Mouse (Mus musculus): ENCODE measurements at regions not wholly inside any gene's neighbourhood (a gene's known extent, or its start where the extent isn't known, plus 50 kb on each side); places are given as distances from the start of the nearest gene placed in this dataset.
"Not testable (repeated sequence)": the region's sequence is repeated elsewhere in the genome, so short reads cannot be mapped to it uniquely, and the experiment has no call there.

DNA sequence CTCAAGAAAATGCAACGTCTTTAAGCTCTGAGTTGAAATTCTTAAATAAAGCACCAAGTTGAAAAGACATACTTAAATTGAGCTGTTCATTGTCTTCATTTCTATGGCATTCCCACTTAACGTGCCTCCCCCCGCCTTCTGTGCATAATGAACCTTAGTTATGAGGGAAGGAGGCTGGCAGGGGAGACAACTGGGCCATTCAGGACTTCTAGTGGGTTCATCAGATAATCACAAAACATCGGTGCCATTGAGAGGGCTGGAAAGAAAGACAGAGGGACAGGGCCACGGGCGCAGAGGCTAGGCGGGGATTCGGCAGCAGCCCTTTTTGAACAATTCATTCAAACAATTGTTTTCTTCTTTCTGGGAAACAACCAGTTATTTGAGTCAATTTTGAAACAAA lies 89.6 kb upstream of the Dyrk2 start:
- H3K36me3 ChIP-seq (ENCODE audit: control insufficient read depth, insufficient read depth, low read length), result no peaks in the 10 kb centered on the region
- H3K9me3 ChIP-seq (ENCODE audit: control insufficient read depth, low read length), result no peaks in the 10 kb centered on the region
- WGBS, result 82% methylated on average over 8 of the region's 8 CpGs
- no peak overlapping the region for H3K4me2 ChIP-seq (replicated peaks; ENCODE audit: low read depth, low read length)
- ATAC-seq (ENCODE audit: low FRiP score, low TSS enrichment), result no peak
- H3K27ac ChIP-seq (ENCODE audit: low read depth, low read length), result no peak overlapping the region
- no peak overlapping the region for H3K4me3 ChIP-seq (ENCODE audit: low read length)
- no peaks in the 10 kb centered on the region for H3K4me1 ChIP-seq (ENCODE audit: control insufficient read depth, insufficient read depth, low read length)
- no peaks in the 10 kb centered on the region for H3K27me3 ChIP-seq (ENCODE audit: control insufficient read depth, insufficient read depth, low read length)
- no peak overlapping the region for H3K9ac ChIP-seq (ENCODE audit: low read depth, low read length)

DNA sequence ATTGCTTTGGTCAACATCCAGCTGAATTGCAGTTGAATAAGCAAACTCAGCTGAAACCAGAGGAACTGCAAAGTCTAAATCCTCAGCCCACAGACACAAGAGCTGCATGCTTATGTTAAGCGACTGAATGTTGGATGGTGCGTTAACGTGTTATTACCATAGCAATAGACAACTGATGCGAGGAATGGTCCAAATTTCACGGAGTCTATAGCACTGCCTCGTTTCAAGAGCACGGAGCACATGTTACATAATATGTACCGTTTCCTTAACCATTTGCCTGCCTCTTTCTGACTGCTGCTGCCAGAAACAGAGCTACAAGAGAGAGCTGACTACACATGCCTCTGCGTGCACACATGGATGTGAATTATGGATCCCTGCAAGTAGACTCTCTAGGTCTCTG lies 86.3 kb upstream of the Dyrk2 start:
- Histone ChIP-seq H3K9me3 (ENCODE audit: control insufficient read depth, low read length) (no peaks in the 10 kb centered on the region), H3K36me3 (ENCODE audit: control insufficient read depth, insufficient read depth, low read length) (no peaks in the 10 kb centered on the region), H3K4me1 (ENCODE audit: control insufficient read depth, insufficient read depth, low read length) (no peaks in the 10 kb centered on the region), H3K27ac (ENCODE audit: low read depth, low read length) (no peak overlapping the region), H3K27me3 (ENCODE audit: control insufficient read depth, insufficient read depth, low read length) (no peaks in the 10 kb centered on the region), H3K4me3 (ENCODE audit: low read length) (no peak overlapping the region), H3K4me2 (replicated peaks; ENCODE audit: low read depth, low read length) (no peak overlapping the region), H3K9ac (ENCODE audit: low read depth, low read length) (no peak overlapping the region)
- 79% methylated on average over 9 of the region's 9 CpGs for WGBS
- no peak for ATAC-seq (ENCODE audit: low FRiP score, low TSS enrichment)

GRCm38 (mm10) chr10:118953440-118953839 lies 83.4 kb upstream of the Dyrk2 start:
- no peaks in the 10 kb centered on the region for H3K9me3 ChIP-seq (ENCODE audit: control insufficient read depth, low read length)
- no peak overlapping the region for H3K27ac ChIP-seq (ENCODE audit: low read depth, low read length)
- no peak overlapping the region for H3K9ac ChIP-seq (ENCODE audit: low read depth, low read length)
- H3K4me2 ChIP-seq (replicated peaks; ENCODE audit: low read depth, low read length), result no peak overlapping the region
- no peak overlapping the region for H3K4me3 ChIP-seq (ENCODE audit: low read length)
- H3K36me3 ChIP-seq (ENCODE audit: control insufficient read depth, insufficient read depth, low read length), result no peaks in the 10 kb centered on the region
- H3K27me3 ChIP-seq (ENCODE audit: control insufficient read depth, insufficient read depth, low read length), result no peaks in the 10 kb centered on the region
- no peaks in the 10 kb centered on the region for H3K4me1 ChIP-seq (ENCODE audit: control insufficient read depth, insufficient read depth, low read length)
- no peak for ATAC-seq (ENCODE audit: low FRiP score, low TSS enrichment)
- WGBS, result 88% methylated on average over 6 of the region's 6 CpGs

- no peak overlapping the region for H3K4me3 ChIP-seq (ENCODE audit: low read length)
- no peak overlapping the region for H3K27ac ChIP-seq (ENCODE audit: low read depth, low read length)
- no peaks in the 10 kb centered on the region for H3K27me3 ChIP-seq (ENCODE audit: control insufficient read depth, insufficient read depth, low read length)
- H3K9me3 ChIP-seq (ENCODE audit: control insufficient read depth, low read length), result no peaks in the 10 kb centered on the region
- H3K36me3 ChIP-seq (ENCODE audit: control insufficient read depth, insufficient read depth, low read length), result no peaks in the 10 kb centered on the region
- ATAC-seq (ENCODE audit: low FRiP score, low TSS enrichment), result no peak
- H3K4me2 ChIP-seq (replicated peaks; ENCODE audit: low read depth, low read length), result no peak overlapping the region
- H3K4me1 ChIP-seq (ENCODE audit: control insufficient read depth, insufficient read depth, low read length), result no peaks in the 10 kb centered on the region
- WGBS, result 91% methylated on average over 9 of the region's 9 CpGs
- H3K9ac ChIP-seq (ENCODE audit: low read depth, low read length), result no peak overlapping the region
Measured at GRCm38 (mm10) chr10:118952756-118953155, 82.7 kb upstream of the Dyrk2 start.

DNA sequence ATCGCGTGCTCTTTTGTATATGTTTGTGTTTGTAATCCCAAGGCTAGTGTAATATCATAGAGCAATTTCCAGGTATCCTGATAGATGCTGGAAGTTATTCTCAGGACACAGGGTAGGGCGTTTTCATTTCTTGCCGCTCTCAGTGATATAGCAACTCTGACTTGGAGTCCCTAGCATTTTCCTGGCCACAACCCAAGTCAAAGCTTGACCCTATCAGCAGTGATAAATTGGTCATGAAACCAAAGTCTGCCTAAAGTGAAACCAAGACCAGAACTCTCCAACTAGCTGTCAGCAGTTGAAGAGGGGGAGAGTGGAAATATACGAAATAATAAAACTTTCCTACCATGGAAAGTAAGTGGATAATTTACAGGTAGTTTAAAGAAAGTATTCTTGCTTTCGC lies 77.7 kb upstream of the Dyrk2 start:
- Histone ChIP-seq H3K9ac (ENCODE audit: low read depth, low read length) (no peak overlapping the region), H3K27ac (ENCODE audit: low read depth, low read length) (no peak overlapping the region), H3K27me3 (ENCODE audit: control insufficient read depth, insufficient read depth, low read length) (no peaks in the 10 kb centered on the region), H3K36me3 (ENCODE audit: control insufficient read depth, insufficient read depth, low read length) (no peaks in the 10 kb centered on the region), H3K4me2 (replicated peaks; ENCODE audit: low read depth, low read length) (no peak overlapping the region), H3K4me1 (ENCODE audit: control insufficient read depth, insufficient read depth, low read length) (0 out of 2 replicates have a peak, but pooled peaks cover 7% of the 10 kb centered on the region), H3K4me3 (ENCODE audit: low read length) (no peak overlapping the region), H3K9me3 (ENCODE audit: control insufficient read depth, low read length) (no peaks in the 10 kb centered on the region)
- 41% methylated on average over 6 of the region's 6 CpGs for WGBS
- peak; percentile 86 for ATAC-seq (ENCODE audit: low FRiP score, low TSS enrichment)

DNA sequence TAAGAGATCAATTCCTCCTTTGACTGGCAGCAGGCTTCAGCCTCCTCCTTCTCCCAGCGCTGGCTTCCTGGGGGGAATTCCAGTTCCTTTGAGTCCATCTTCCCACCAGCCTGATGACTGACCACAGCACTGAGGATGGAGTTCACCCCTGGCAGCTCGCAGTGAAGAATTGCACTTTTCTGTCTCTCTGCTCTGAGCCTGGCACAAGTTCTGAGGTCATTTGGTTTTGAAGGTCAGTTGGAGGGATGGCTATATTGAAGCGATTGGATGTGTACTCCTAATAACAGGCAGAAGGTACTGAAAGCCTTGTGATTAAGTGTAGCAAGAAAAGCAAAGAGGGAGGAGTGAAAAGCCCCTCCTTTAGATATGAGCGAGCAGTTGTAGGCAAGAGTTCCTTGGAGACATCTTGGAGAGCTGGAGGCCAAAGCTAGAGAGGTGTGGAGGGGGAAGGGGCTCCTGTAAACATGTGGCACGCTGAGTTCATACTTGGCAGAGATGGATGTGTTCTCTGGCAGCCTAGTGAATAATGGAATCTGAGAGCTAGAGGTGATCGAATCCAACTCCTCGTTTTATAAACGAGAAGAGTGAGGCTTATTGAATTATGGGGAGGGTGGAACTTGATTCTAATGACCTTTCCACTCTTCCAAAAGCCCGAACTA lies 77.1 kb upstream of the Dyrk2 start:
- 43% methylated on average over 9 of the region's 9 CpGs for WGBS
- Histone ChIP-seq H3K4me1 (ENCODE audit: control insufficient read depth, insufficient read depth, low read length) (0 out of 2 replicates have a peak, but pooled peaks cover 7% of the 10 kb centered on the region), H3K9ac (ENCODE audit: low read depth, low read length) (no peak overlapping the region), H3K4me2 (replicated peaks; ENCODE audit: low read depth, low read length) (no peak overlapping the region; the same call in 1 of the 2 replicates), H3K9me3 (ENCODE audit: control insufficient read depth, low read length) (no peaks in the 10 kb centered on the region), H3K27ac (ENCODE audit: low read depth, low read length) (no peak overlapping the region), H3K36me3 (ENCODE audit: control insufficient read depth, insufficient read depth, low read length) (no peaks in the 10 kb centered on the region), H3K4me3 (ENCODE audit: low read length) (no peak overlapping the region), H3K27me3 (ENCODE audit: control insufficient read depth, insufficient read depth, low read length) (no peaks in the 10 kb centered on the region)
- ATAC-seq (ENCODE audit: low FRiP score, low TSS enrichment), result peak; percentile 79; the same call in 1 of the 2 replicates

- H3K4me1 ChIP-seq (ENCODE audit: control insufficient read depth, insufficient read depth, low read length), result no peaks in the 10 kb centered on the region
- H3K36me3 ChIP-seq (ENCODE audit: control insufficient read depth, insufficient read depth, low read length), result no peaks in the 10 kb centered on the region
- 69% methylated on average over 12 of the region's 12 CpGs for WGBS
- H3K9ac ChIP-seq (ENCODE audit: low read depth, low read length), result no peak overlapping the region
- 0 out of 2 replicates have a peak, but pooled peaks cover 2% of the 10 kb centered on the region for H3K9me3 ChIP-seq (ENCODE audit: control insufficient read depth, low read length)
- no peak for ATAC-seq (ENCODE audit: low FRiP score, low TSS enrichment)
- no peak overlapping the region for H3K27ac ChIP-seq (ENCODE audit: low read depth, low read length)
- no peak overlapping the region for H3K4me2 ChIP-seq (replicated peaks; ENCODE audit: low read depth, low read length)
- no peak overlapping the region for H3K4me3 ChIP-seq (ENCODE audit: low read length)
- no peaks in the 10 kb centered on the region for H3K27me3 ChIP-seq (ENCODE audit: control insufficient read depth, insufficient read depth, low read length)
Measured at GRCm38 (mm10) chr10:118927316-118927715, 57.3 kb upstream of the Dyrk2 start.

- no peaks in the 10 kb centered on the region for H3K4me1 ChIP-seq (ENCODE audit: control insufficient read depth, insufficient read depth, low read length)
- H3K4me3 ChIP-seq (ENCODE audit: low read length), result no peak overlapping the region
- no peak overlapping the region for H3K4me2 ChIP-seq (replicated peaks; ENCODE audit: low read depth, low read length)
- 55% methylated on average over 15 of the region's 15 CpGs for WGBS
- no peak; the same call in 1 of the 2 replicates for ATAC-seq (ENCODE audit: low FRiP score, low TSS enrichment)
- no peaks in the 10 kb centered on the region for H3K9me3 ChIP-seq (ENCODE audit: control insufficient read depth, low read length)
- H3K9ac ChIP-seq (ENCODE audit: low read depth, low read length), result no peak overlapping the region
- H3K27me3 ChIP-seq (ENCODE audit: control insufficient read depth, insufficient read depth, low read length), result no peaks in the 10 kb centered on the region
- no peak overlapping the region for H3K27ac ChIP-seq (ENCODE audit: low read depth, low read length)
- H3K36me3 ChIP-seq (ENCODE audit: control insufficient read depth, insufficient read depth, low read length), result no peaks in the 10 kb centered on the region
Measured at GRCm38 (mm10) chr10:118923473-118924185, 53.6 kb upstream of the Dyrk2 start.

GRCm38 (mm10) chr10:118922120-118922519 lies 52.1 kb upstream of the Dyrk2 start:
- H3K27ac ChIP-seq (ENCODE audit: low read depth, low read length); H3K4me2 ChIP-seq (replicated peaks; ENCODE audit: low read depth, low read length); H3K4me1 ChIP-seq (ENCODE audit: control insufficient read depth, insufficient read depth, low read length); H3K36me3 ChIP-seq (ENCODE audit: control insufficient read depth, insufficient read depth, low read length); ATAC-seq (ENCODE audit: low FRiP score, low TSS enrichment); H3K9me3 ChIP-seq (ENCODE audit: control insufficient read depth, low read length); H3K27me3 ChIP-seq (ENCODE audit: control insufficient read depth, insufficient read depth, low read length); H3K9ac ChIP-seq (ENCODE audit: low read depth, low read length); H3K4me3 ChIP-seq (ENCODE audit: low read length): not testable (repeated sequence)
